Mouse (Mus musculus) left cerebral cortex, adult 2 months (tissue): ENCODE results near the gene Tnfrsf19. TPM values are rescaled to one million over a fixed set of nuclear protein-coding genes. Genes with fewer than 3 reads are reported as not detected.
A peak's percentile ranks its signal among the peaks of the same experiment; 100 is the strongest.

Source experiments
- DNase-seq, 2 experiments: peaks; one replicate each; pipeline ENCODE4 v3.0.0; 2021 to 2022; ENCODE audit warnings: low spot score in 2 of 2, mixed read lengths in 1 of 2; ENCODE audit errors: extremely low spot score in 1 of 2
- H3K27ac ChIP-seq: fragments of 200-600 bp; 2 replicates; pipeline ENCODE4 v1.8.1; 2022
- H3K4me3 ChIP-seq: fragments of 200-600 bp; 2 replicates; pipeline ENCODE4 v1.8.1; 2022
- CTCF ChIP-seq: fragments of 200-600 bp; IDR thresholded peaks from 2 replicates; pipeline ENCODE4 v1.8.1; 2022; ENCODE audit warnings: antibody characterized with exemption, mild to moderate bottlenecking, moderate library complexity
- intact Hi-C: fragments of 180-260 bp; cut with DNase I; formaldehyde crosslinking; loops from one replicate; pipeline ENCODE4 v1.15.1; 2025
- long read RNA-seq, 2 experiments: library from polyadenylated mRNA; stranded (forward); transcript quantifications; one replicate each; pipeline ENCODE4 v2.0.0; 2021; ENCODE audit warnings: borderline mapping rate in 2 of 2
- total RNA-seq, 2 experiments: library from RNA; stranded (reverse); gene quantifications; 2 replicates each; pipeline ENCODE4 v1.2.3; 2021

The Tnfrsf19 gene
- total RNA-seq: 10 to 100 TPM; 49.5 to 51.9 TPM
- long read RNA-seq, experiment 1, full-length matches to known transcripts: 88 of 93 reads
- long read RNA-seq, experiment 1, partial matches to known transcripts: 1 of 93 reads
- long read RNA-seq, experiment 1, other reads (novel, unspliced or antisense): 4 of 93 reads
- long read RNA-seq, experiment 2, full-length matches to known transcripts: 76 of 83 reads
- long read RNA-seq, experiment 2, partial matches to known transcripts: 1 of 83 reads
- long read RNA-seq, experiment 2, other reads (novel, unspliced or antisense): 6 of 83 reads

- peak within 1 kb of the TSS; percentile 93 for H3K27ac ChIP-seq
- TF ChIP-seq CTCF: no peak
- intact Hi-C loops: loop anchor here (5.0 kb wide), 1 partner anchor 36 kb away; no protein-coding TSS in a partner anchor
- peak; percentile 81 for DNase-seq
- peak within 1 kb of the TSS; percentile 62 for H3K4me3 ChIP-seq
Measured at GRCm38 (mm10) chr14:61046091-61046681, at the start of gene Tnfrsf19. Gene Tnfrsf19 (minus strand): TSS chr14:61046490.

- DNase-seq: peak in 1 of 2 experiments; percentile 32
- Histone ChIP-seq H3K4me3 (no peak overlapping the region), H3K27ac (no peak overlapping the region)
- intact Hi-C loops: no loop called here
- no peak for TF ChIP-seq CTCF
Measured at GRCm38 (mm10) chr14:61092073-61092472, 45.8 kb upstream of the Tnfrsf19 start.

DNA sequence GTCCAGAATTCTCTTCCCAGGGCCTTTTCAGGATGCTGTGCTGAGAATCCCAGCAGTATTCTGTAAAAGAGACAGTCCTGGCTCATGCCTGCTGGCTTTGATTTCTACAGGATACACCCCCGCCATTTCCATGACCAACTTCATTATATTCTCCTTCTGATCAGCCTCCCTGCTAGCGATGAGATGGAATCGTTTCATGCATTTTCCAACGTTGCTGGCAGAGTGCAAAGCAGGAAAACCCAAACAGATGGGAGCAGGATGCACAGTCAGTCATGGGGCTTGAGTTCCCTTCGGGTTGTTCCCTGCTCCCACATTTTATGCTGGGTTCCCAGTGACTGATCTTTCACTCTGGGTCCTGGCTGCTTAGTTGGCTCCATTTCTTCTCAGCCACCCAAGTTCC, 44.7 kb upstream of the Tnfrsf19 start:
- Histone ChIP-seq H3K27ac (no peak overlapping the region), H3K4me3 (no peak overlapping the region)
- intact Hi-C loops: no loop called here
- no peak for TF ChIP-seq CTCF
- DNase-seq: peak in 1 of 2 experiments; percentile 14

- no peak overlapping the region for H3K4me3 ChIP-seq
- no peak overlapping the region for H3K27ac ChIP-seq
- intact Hi-C loops: loop anchor here (5.0 kb wide), 1 partner anchor 196 kb away; no protein-coding TSS in a partner anchor
- DNase-seq: no peak
- no peak for TF ChIP-seq CTCF
Measured at GRCm38 (mm10) chr14:61088187-61088586, 41.9 kb upstream of the Tnfrsf19 start.

- peak; percentile 77 for TF ChIP-seq CTCF
- intact Hi-C loops: loop anchor here (1.0 to 5.0 kb wide), 2 partner anchors 193 to 286 kb away; no protein-coding TSS in a partner anchor
- H3K4me3 ChIP-seq: no peak overlapping the region
- H3K27ac ChIP-seq: no peak overlapping the region
- peak; percentile 54 to 61 for DNase-seq
Measured at GRCm38 (mm10) chr14:61085325-61085724, 39.0 kb upstream of the Tnfrsf19 start.

GRCm38 (mm10) chr14:61069555-61069954, 23.3 kb upstream of the Tnfrsf19 start:
- H3K4me3 ChIP-seq: no peak overlapping the region
- no peak for DNase-seq
- H3K27ac ChIP-seq: no peak overlapping the region
- intact Hi-C loops: no loop called here
- TF ChIP-seq CTCF: no peak

DNA sequence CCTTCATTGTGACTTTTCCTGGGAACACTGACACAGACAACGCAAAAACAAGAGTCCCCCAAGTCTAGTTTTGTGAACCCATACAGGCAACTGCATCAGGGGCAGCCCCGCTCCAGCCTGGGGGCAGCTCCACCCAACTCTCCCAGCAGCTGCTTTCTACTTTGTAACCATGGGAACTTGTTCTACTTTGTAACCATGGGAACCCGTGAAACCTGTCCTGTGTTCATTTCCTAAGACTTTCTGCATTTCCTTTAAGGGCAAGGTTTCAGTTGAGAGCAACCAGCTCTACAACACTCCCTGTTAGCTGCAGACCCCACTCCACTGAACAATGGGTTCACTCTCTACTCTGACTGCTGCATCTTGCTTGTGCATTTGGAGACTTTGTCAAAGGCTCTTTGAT, 15.4 kb upstream of the Tnfrsf19 start:
- Histone ChIP-seq H3K4me3 (no peak overlapping the region), H3K27ac (no peak overlapping the region)
- TF ChIP-seq CTCF: no peak
- DNase-seq: no peak
- intact Hi-C loops: no loop called here

DNA sequence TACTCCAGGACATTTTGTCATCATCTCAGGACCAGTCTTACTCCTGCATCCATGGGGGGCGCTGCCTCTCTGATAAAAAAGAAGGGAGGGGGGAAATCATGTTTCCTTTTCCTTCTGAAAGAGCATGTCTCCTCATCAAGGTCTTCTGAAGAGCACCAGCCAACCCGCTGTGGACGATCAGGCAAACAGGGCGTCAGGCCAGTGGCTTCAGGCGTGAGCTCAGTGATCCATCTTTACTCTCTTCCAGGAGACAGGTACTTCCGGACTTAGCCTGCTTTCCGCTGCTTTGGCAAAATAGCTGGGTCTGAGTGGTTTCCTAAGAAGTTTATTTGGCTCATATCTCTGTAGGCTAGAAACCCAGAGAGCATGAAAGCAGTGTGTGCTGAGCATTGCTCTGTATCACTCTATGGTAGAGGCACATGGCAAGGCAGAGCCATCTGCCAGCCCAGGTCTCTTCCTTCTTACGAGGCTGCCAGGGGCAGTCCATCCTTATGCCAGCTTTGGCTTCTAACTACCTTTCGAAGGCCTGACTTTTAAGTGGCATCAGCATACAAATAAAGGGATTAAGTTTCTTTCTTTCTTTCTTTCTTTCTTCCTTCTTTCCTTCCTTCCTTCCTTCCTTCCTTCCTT, 13.1 kb upstream of the Tnfrsf19 start:
- no peak for DNase-seq
- TF ChIP-seq CTCF: no peak

GRCm38 (mm10) chr14:61056962-61057361, 10.7 kb upstream of the Tnfrsf19 start:
- DNase-seq: no peak
- no peak for TF ChIP-seq CTCF
- intact Hi-C loops: no loop called here
- H3K27ac ChIP-seq: no peak overlapping the region
- H3K4me3 ChIP-seq: peak overlapping the region; percentile 37

More for the DNA sequence above, 13.1 kb upstream of the Tnfrsf19 start:
- no peak overlapping the region for H3K27ac ChIP-seq
- no peak overlapping the region for H3K4me3 ChIP-seq
- intact Hi-C loops: no loop called here

DNA sequence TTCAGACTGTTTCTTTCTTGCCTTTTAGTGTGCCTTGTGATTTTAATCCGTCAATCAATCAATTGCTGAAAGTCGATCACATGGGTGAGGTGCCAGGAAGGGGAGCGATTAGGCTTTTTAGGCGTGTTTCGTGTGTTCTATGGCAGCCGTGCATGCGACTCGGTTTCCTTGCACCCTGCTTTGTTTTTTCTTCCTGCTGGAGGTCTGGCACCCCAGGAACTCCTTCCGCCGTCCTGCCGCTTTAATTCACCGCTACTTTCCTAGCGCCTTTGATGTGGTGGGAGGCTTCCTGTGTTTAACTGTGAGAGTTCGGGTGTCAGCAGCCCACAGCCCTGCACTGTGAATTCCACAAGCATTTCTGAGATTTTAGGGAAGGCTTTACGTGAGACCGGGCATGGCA, 10.2 kb upstream of the Tnfrsf19 start:
- intact Hi-C loops: no loop called here
- no peak for DNase-seq
- TF ChIP-seq CTCF: no peak
- no peak overlapping the region; the same call in 1 of the 2 replicates for H3K27ac ChIP-seq
- H3K4me3 ChIP-seq: peak overlapping the region; percentile 37

- no peak for TF ChIP-seq CTCF
- H3K4me3 ChIP-seq: no peak overlapping the region
- intact Hi-C loops: no loop called here
- H3K27ac ChIP-seq: peak overlapping the region; percentile 13; the same call in 1 of the 2 replicates
- DNase-seq: no peak
Measured at GRCm38 (mm10) chr14:61055864-61056263, 9.6 kb upstream of the Tnfrsf19 start.

GRCm38 (mm10) chr14:61052163-61052562, 5.9 kb upstream of the Tnfrsf19 start:
- Histone ChIP-seq H3K4me3 (no peak overlapping the region), H3K27ac (no peak overlapping the region)
- no peak for DNase-seq
- TF ChIP-seq CTCF: no peak
- intact Hi-C loops: no loop called here
